Mouse (Mus musculus): ENCODE results near the gene Smlr1.

Gene Smlr1

DNA sequence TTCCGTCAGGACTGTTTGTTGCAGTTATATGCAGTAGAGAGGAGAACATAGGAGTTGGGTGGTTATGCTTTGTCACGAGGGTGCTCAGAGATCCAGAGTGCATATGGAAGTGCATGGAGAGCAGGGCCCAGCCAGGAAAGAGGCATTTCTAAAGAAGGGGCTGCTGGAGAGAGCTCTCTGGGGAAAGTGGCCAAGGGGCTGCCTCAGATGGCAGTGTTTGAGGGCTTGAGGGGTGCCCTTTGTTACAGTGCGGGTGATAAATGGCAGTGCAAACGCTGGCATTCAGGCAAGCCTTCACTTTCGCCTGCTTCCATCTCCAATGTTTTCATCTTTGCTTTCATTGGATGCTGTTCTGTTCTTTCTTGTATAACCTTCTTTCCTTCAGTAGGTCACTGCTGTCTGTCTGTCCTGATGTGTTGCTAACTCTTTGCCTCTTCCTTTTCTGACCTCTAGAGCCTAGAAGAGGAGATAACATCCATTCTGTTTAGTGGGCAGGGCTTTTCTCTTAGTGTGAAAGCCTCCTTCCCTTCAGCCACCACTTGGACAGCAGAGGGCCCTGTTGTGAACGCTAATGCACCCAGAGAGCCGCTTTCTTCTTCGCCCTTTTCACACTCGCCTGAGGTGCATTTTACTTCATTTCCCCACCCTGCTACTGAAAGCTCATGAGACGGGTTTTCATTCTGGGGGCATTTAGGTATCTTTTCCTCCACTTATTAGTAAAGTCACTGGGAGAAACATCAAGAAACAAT is 36.6 kb downstream of the Smlr1 start:
- DNase-seq, result no peak

DNA sequence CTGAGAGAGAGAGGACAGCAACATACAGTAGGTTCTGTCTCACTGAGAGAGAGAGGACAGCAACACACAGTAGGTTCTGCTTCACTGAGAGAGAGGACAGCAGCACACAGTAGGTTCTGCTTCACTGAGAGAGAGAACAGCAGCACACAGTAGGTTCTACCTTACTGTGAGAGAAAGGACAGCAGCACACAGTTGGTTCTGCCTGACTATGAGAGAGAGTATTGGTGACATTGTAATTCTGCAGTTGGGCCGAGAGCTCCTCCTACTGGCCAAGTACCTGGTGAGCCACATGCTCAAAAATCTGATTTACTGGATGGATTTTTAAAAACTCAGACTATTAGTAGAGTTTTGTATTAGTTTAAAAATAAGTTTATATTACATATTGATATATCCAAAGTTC is 47.6 kb downstream of the Smlr1 start:
- peak; percentile 60 to 63 for DNase-seq

DNA sequence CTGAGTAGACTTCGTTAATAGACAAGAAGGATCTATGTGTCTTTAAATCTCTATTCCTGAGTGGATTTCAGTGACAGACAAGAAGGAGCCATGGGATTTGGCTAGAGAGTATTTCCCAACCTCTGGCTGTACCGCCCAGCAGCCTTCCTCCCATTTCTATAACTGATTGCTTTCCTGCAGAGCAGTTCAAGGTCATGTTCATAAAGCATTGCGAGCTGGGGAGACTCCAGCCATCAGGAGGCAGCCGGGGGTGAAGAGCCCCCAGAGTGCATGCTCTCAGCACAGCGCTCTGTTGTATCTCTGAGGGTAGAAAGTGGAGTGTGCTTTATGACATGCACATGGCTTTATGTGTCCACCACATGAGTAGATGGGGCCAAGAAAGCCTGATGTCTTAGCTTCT is 53.3 kb downstream of the Smlr1 start:
- DNase-seq, result no peak

DNA sequence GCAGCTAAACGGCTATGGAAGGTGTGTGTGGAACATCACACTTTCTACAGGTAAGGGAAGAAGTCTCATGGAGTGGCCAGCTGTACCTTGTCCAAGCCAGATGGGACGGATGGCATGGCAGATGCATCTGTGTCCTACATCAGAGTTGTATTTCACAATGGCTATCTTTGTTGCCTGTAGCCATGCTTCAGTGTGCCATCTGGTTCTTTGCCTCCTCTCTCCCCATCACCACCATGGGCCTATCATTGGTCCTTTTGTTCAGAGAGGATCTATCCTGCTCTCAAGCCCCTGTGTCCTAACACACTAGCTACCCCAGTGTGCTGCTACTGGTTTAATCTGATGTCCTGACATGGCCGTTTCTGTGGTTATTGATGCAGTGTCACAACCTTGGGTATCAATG is 56.4 kb downstream of the Smlr1 start:
- DNase-seq, result no peak

Data from lung, adult 18-20 months (tissue).